Mouse (Mus musculus): ENCODE results near the gene F5. TPM values are rescaled to one million over a fixed set of nuclear protein-coding genes. Genes with fewer than 3 reads are reported as not detected.

Gene F5
- polyA plus RNA-seq, 1 experiment from 2014 or later, result 0.30 TPM

- no peaks in the 10 kb centered on the region for H3K4me1 ChIP-seq
- H3K27me3 ChIP-seq, result no peaks in the 10 kb centered on the region
- ATAC-seq (ENCODE audit: borderline replicate concordance, extremely low read depth, low FRiP score, low TSS enrichment), result no peak
- H3K9ac ChIP-seq, result no peak overlapping the region
- H3K36me3 ChIP-seq, result peaks cover 9% of the 10 kb centered on the region; the same call in 1 of the 2 replicates
- no peak overlapping the region for H3K4me2 ChIP-seq
- H3K4me3 ChIP-seq, result no peak overlapping the region
- no peaks in the 10 kb centered on the region for H3K9me3 ChIP-seq
- WGBS, result 82% methylated on average over 7 of the region's 7 CpGs
- H3K27ac ChIP-seq, result no peak overlapping the region
These were observed 109.9 kb downstream of the F5 start for GRCm38 (mm10) chr1:164261553-164261952.

Other genes with a start within 250 kb of the F5 start
- 16.2 and 16.3 TPM in 2 replicates for gene Scyl3, start 222.7 kb upstream of the F5 start, polyA plus RNA-seq (2015; fragmentation: Nextera tagmentation; extraction: Ambion mirVana)
- gene BC055324, start 157.0 kb upstream of the F5 start, polyA plus RNA-seq (2015; fragmentation: Nextera tagmentation; extraction: Ambion mirVana), result 27.2 and 28.5 TPM in 2 replicates
- gene Mettl18, start 156.9 kb upstream of the F5 start, polyA plus RNA-seq (2015; fragmentation: Nextera tagmentation; extraction: Ambion mirVana), result 10.5 and 11.8 TPM in 2 replicates
- 0.07 TPM in 1 of 2 replicates, not detected in the other for gene Sele, start 103.6 kb upstream of the F5 start, polyA plus RNA-seq (2015; fragmentation: Nextera tagmentation; extraction: Ambion mirVana)
- 1.8 and 6.3 TPM in 2 replicates for gene Sell, start 89.9 kb upstream of the F5 start, polyA plus RNA-seq (2015; fragmentation: Nextera tagmentation; extraction: Ambion mirVana)
- 0.06 and 0.37 TPM in 2 replicates for gene Selp, start 36.6 kb upstream of the F5 start, polyA plus RNA-seq (2015; fragmentation: Nextera tagmentation; extraction: Ambion mirVana)
- gene Slc19a2, start 97.2 kb downstream of the F5 start, polyA plus RNA-seq (2015; fragmentation: Nextera tagmentation; extraction: Ambion mirVana), result 7.5 and 8.0 TPM in 2 replicates
- 8.1 and 8.3 TPM in 2 replicates for gene Ccdc181, start 123.7 kb downstream of the F5 start, polyA plus RNA-seq (2015; fragmentation: Nextera tagmentation; extraction: Ambion mirVana)
- 43.4 and 44.1 TPM in 2 replicates for gene Nme7, start 152.3 kb downstream of the F5 start, polyA plus RNA-seq (2015; fragmentation: Nextera tagmentation; extraction: Ambion mirVana)
- gene Blzf1, start 155.7 kb downstream of the F5 start, polyA plus RNA-seq (2015; fragmentation: Nextera tagmentation; extraction: Ambion mirVana), result 31.9 and 32.4 TPM in 2 replicates